Mouse (Mus musculus) myocyte (in vitro differentiated cells): ENCODE measurements around the gene Sypl.

ENCODE experiments used
- CEBPB ChIP-seq: IDR thresholded peaks from 2 replicates; pipeline ENCODE4 v1.6.1; 2011; ENCODE audit warnings: mild to moderate bottlenecking, moderate library complexity; ENCODE audit not compliant: poor library complexity, insufficient read depth, severe bottlenecking
- E2F4 ChIP-seq: IDR thresholded peaks from one replicate; pipeline ENCODE4 v1.6.1; 2011; ENCODE audit warnings: mild to moderate bottlenecking, control low read depth, moderate library complexity; ENCODE audit not compliant: insufficient read depth
- MAX ChIP-seq: IDR thresholded peaks from one replicate; pipeline ENCODE4 v1.6.1; 2011; ENCODE audit warnings: low read depth, mild to moderate bottlenecking, control low read depth
- MYOD1 ChIP-seq, 3 experiments: IDR thresholded peaks; one replicate each; pipeline ENCODE4 v1.6.1; 2011; ENCODE audit warnings: control low read depth in 2 of 3, low read depth in 2 of 3, mild to moderate bottlenecking in 2 of 3, moderate library complexity in 1 of 3; ENCODE audit not compliant: insufficient read length in 2 of 3, control insufficient read depth in 1 of 3
- MYOG ChIP-seq, 3 experiments: IDR thresholded peaks; one replicate each; pipeline ENCODE4 v1.6.1; 2011; ENCODE audit warnings: control low read depth in 2 of 3, low read depth in 2 of 3, mild to moderate bottlenecking in 2 of 3; ENCODE audit not compliant: insufficient read length in 2 of 3, control insufficient read depth in 1 of 3, insufficient read depth in 1 of 3
- POLR2A ChIP-seq: IDR thresholded peaks from one replicate; pipeline ENCODE4 v1.6.1; 2011; ENCODE audit warnings: low read depth, mild to moderate bottlenecking, control low read depth, moderate library complexity; ENCODE audit not compliant: insufficient read length
- POLR2AphosphoS2 ChIP-seq: IDR thresholded peaks from one replicate; pipeline ENCODE4 v1.6.1; 2011; ENCODE audit warnings: low read depth, control low read depth; ENCODE audit not compliant: insufficient read length
- SRF ChIP-seq: IDR thresholded peaks from one replicate; pipeline ENCODE4 v1.6.1; 2011; ENCODE audit warnings: low read depth; ENCODE audit not compliant: control insufficient read depth, insufficient read length
- TCF12 ChIP-seq: IDR thresholded peaks from one replicate; pipeline ENCODE4 v1.6.1; 2011; ENCODE audit warnings: mild to moderate bottlenecking, control low read depth; ENCODE audit not compliant: poor library complexity, insufficient read depth, severe bottlenecking
- USF1 ChIP-seq: IDR thresholded peaks from one replicate; pipeline ENCODE4 v1.6.1; 2011; ENCODE audit warnings: low read depth, mild to moderate bottlenecking, control low read depth, moderate library complexity

DNA sequence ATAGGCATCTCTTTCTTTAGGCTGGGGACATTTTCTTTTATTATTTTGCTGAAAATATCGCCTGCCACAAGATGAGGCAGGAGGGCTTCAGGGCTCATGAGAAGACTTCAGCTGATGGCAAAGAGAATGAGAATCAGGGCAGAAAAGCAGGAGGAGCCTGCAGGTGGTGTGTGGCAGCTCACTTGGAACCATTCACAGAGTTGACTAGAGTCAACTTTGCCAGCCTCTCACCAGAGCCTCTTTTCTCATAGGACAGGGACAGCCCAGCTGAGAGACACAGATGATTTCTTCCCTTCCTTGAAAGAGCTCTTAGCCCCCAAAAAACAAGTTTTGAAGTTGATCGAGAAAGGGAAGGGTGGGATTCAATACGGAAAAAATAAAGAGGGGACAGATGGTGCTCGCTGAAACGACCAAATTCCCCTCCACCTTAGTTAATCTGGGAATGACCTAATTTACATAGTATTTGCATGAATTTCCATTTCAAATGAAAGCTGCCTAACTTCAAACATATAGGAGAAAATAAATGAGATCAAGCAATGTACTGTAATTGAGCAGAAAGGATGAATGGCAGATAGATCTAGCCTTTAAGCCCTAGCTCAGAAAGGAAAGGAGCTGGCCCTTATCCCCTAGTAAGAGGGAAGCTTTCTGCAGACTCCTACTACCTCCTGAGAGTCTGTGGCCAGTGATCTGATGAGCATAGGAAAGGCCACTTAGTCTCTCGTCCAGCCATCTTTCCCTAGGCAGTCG, 60.5 kb downstream of the Sypl start:
- TF ChIP-seq POLR2A (no peak), USF1 (no peak), E2F4 (no peak), MYOG (IDR thresholded peaks at IDR 0.05; ENCODE audit: control insufficient read depth in 1 of 3, insufficient read depth in 1 of 3, insufficient read length in 2 of 3, low read depth in 2 of 3) (no peak), CEBPB (no peak), MYOD1 (IDR thresholded peaks at IDR 0.05; ENCODE audit: control insufficient read depth in 1 of 3, insufficient read length in 2 of 3, low read depth in 2 of 3) (no peak), MAX (no peak), SRF (no peak), POLR2AphosphoS2 (no peak), TCF12 (no peak)
